Mouse (Mus musculus) liver, embryonic 14.5 days (tissue): ENCODE measurements around the gene Pot1a.

Experiments used
- CTCF ChIP-seq: IDR thresholded peaks from 2 replicates; pipeline ENCODE4 v1.5.1; 2016; ENCODE audit warnings: antibody characterized with exemption, low read depth, control low read depth
- EP300 ChIP-seq: IDR thresholded peaks from 2 replicates; pipeline ENCODE4 v1.6.1; 2016; ENCODE audit warnings: antibody characterized with exemption, low read depth

DNA sequence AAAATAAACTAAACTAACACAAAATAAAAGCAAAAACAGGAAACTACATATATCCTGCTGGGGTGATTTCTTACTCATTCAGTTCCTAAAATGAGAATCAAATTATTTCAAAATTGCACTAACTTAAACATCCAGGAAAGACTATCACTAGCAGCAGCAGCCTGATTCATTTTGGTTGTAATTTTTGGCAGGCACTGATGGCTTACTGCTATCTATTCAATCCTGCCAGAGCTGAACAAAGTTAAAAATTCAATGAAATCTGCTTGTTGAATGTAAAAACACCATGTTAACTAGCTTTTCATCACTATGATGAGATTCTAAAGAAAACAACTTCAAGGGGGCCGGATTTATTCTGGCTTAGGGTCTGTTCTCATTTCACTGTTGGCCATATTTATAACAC lies 82.5 kb downstream of the Pot1a start:
- no peak for TF ChIP-seq CTCF
- no peak for TF ChIP-seq EP300
